In the genomic region with DNA sequence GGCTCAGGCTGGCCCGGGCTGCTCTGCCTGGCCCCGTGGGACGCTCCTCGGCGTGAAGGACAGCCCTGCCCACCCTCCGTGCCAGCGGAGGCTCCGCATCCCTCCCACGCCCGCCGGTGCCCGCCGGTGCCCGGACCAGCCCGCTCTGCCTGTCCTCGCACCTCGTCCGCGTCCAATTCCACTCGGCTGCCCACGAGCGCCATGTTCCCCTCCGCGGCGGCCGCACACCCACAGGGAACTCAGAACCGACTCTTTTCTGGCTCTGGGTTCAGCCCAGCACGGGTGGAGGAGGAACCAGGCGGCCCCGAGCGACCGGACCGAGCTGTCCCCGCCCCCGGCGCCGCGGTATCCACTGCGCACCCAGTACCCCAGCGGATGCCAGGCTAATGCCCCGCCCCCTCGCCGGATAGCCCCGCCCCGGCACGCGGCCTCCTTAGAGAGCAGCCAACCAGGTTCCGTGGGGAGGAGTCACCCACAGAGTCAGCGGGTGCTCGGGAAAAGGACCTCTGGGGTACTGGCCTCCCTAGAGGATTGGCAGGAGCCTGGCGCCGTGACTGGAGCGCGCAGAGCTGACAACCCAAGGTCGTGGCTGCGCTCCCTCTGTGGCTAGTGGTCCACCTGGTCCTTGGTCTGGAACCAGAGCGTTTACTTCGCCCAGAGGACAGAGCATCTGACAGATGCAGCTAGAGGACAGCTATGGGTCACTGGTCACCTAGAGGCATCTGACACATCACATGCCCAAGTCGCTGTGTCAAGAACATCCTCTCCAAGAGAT, we compare ENCODE assay signal across 7 mouse cellular contexts. TPM values are rescaled to one million over a fixed set of nuclear protein-coding genes. Genes with fewer than 3 reads are reported as not detected.
DNase-seq lines count a peak whose midpoint lies in the region; ATAC-seq lines count a peak whose summit lies in the region.

A gene (minus strand): TSS at position 346 of the 775 bp plus-strand sequence.

- no peaks in the 10 kb centered on the region for H3K36me3 ChIP-seq in embryonic facial prominence, embryonic 10.5 days (replicated peaks)
- H3K36me3 ChIP-seq in limb, embryonic 10.5 days: no peaks in the 10 kb centered on the region
- no peaks in the 10 kb centered on the region for H3K36me3 ChIP-seq in midbrain, embryonic 12.5 days

- peaks cover 23% of the 10 kb centered on the region for H3K4me1 ChIP-seq in embryonic facial prominence, embryonic 10.5 days
- peaks cover 33% of the 10 kb centered on the region for H3K4me1 ChIP-seq in limb, embryonic 10.5 days
- peaks cover 4% of the 10 kb centered on the region; the same call in 1 of the 2 replicates for H3K4me1 ChIP-seq in midbrain, embryonic 12.5 days

- ATAC-seq in granulocyte monocyte progenitor cell, adult 5-6 weeks (replicated peaks; ENCODE audit: poor library complexity, severe bottlenecking): peak; percentile 84
- peak; percentile 97 for ATAC-seq in midbrain, embryonic 12.5 days (ENCODE audit: low FRiP score, low read depth)

- H3K27ac ChIP-seq in embryonic facial prominence, embryonic 10.5 days (replicated peaks): peak within 1 kb of the TSS; percentile 70
- peak within 1 kb of the TSS; percentile 87 for H3K27ac ChIP-seq in limb, embryonic 10.5 days
- H3K27ac ChIP-seq in midbrain, embryonic 12.5 days (replicated peaks): no peak within 1 kb of the TSS

- peak within 1 kb of the TSS; percentile 96 for H3K4me2 ChIP-seq in midbrain, embryonic 12.5 days (replicated peaks)

- WGBS in embryonic facial prominence, embryonic 10.5 days: under 1% methylated on average over 59 of the region's 59 CpGs
- WGBS in limb, embryonic 10.5 days: under 1% methylated on average over 59 of the region's 59 CpGs
- under 1% methylated on average over 52 of the region's 59 CpGs for WGBS in midbrain, embryonic 12.5 days

- H3K9ac ChIP-seq in midbrain, embryonic 12.5 days (replicated peaks): peak within 1 kb of the TSS; percentile 42

- H3K27me3 ChIP-seq in embryonic facial prominence, embryonic 10.5 days (replicated peaks; ENCODE audit: low read depth, poor library complexity, severe bottlenecking): peaks cover 29% of the 10 kb centered on the region
- peaks cover 26% of the 10 kb centered on the region for H3K27me3 ChIP-seq in limb, embryonic 10.5 days (ENCODE audit: low read depth, poor library complexity, severe bottlenecking)
- peaks cover 26% of the 10 kb centered on the region for H3K27me3 ChIP-seq in midbrain, embryonic 12.5 days

- H3K9me3 ChIP-seq in embryonic facial prominence, embryonic 10.5 days: no peaks in the 10 kb centered on the region
- no peaks in the 10 kb centered on the region for H3K9me3 ChIP-seq in limb, embryonic 10.5 days (replicated peaks)
- no peaks in the 10 kb centered on the region for H3K9me3 ChIP-seq in midbrain, embryonic 12.5 days

- H3K4me3 ChIP-seq in embryonic facial prominence, embryonic 10.5 days: peak within 1 kb of the TSS; percentile 82
- peak within 1 kb of the TSS; percentile 90 for H3K4me3 ChIP-seq in limb, embryonic 10.5 days
- H3K4me3 ChIP-seq in midbrain, embryonic 12.5 days: peak within 1 kb of the TSS; percentile 64

- peak; percentile 100 for DNase-seq in adrenal gland, postnatal 14 days
- peak; percentile 96 for DNase-seq in embryonic facial prominence, embryonic 10.5 days (ENCODE audit: low spot score)
- DNase-seq in kidney, adult 11 months: peak; percentile 99
- DNase-seq in limb, embryonic 10.5 days (ENCODE audit: low spot score): peak; percentile 97
- peak; percentile 85 for DNase-seq in skeletal muscle tissue, adult 2 months (ENCODE audit: low read depth, low spot score)

RNA-seq across cellular contexts. Expression of the gene that starts here (rescaled TPM):
- total RNA-seq in adrenal gland, postnatal 14 days (2021): 18.7 and 19.1 TPM in 2 replicates
- 1.6 and 2.4 TPM in 2 replicates for polyA plus RNA-seq in embryonic facial prominence, embryonic 10.5 days (2016; fragmentation: Nextera tagmentation; extraction: Ambion mirVana)
- 0.19 TPM in 1 of 2 replicates, not detected in the other for total RNA-seq in granulocyte monocyte progenitor cell, adult 5-6 weeks (2014; fragmentation: Nextera tagmentation)
- 0.26 and 1.6 TPM in 2 replicates for total RNA-seq in granulocyte monocyte progenitor cell, adult 5-6 weeks (2017)
- polyA plus RNA-seq in limb, embryonic 10.5 days (2016; fragmentation: Nextera tagmentation; extraction: Ambion mirVana): 1.4 and 2.1 TPM in 2 replicates
- polyA plus RNA-seq in midbrain, embryonic 12.5 days (2016; fragmentation: Nextera tagmentation; extraction: Ambion mirVana): 3.3 and 3.5 TPM in 2 replicates
